Mouse (Mus musculus): ENCODE results near the gene Tnnt1. TPM values are rescaled to one million over a fixed set of nuclear protein-coding genes. Genes with fewer than 3 reads are reported as not detected.

Tnnt1 gene
- total RNA-seq, 2 experiments from 2014 or later = 656 to 752 TPM

DNA sequence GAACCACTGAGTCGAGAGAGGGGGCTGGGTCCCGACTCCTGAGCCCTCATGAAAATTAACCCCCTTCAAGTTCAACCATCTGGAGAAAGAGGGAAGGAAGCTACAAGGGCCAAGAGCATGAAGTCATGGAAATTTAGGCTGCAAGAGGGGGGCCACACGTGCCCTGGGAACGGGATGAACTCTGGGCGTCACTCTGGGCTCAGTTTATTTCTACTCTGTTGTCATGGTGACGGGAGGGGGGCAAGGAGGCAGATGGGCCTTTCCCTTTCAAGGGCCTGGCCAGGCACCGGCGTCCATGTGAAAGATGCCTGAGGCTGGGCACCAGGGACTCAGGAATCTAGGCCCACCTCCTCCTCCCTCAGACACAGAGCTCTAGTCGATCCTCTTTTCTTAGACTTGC, 17.9 kb downstream of the Tnnt1 start:
- peak; percentile 87 for DNase-seq (ENCODE audit: low spot score)

DNA sequence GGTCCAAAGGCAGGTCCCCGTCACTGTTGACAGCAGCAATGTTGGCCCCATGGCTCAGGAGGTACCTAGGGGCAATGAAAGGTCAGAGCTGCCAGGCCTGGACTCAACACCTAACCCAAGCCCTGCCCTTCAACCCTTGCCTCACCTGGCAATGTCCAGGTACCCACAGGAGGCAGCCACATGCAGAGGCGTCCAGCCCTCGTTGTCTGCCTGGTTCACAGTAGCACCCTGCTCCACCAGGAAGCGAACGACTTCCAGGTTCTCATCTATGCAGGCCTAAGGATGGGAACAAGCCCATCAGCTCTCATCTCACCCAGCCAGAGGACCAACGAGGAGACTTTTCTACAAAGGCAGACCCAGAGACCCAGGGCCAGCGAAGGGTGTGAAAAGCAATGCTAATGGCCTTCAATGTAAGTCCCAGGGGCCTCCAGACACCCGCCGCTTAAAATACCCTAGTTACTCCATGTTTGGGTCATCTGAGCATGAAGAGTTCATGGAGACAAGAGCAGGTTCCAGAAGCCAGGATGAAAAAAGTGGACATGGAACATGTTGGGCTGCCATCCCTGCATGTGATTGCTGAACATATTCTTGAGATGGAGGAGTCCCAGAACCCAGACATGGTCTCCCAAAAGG, 18.8 kb downstream of the Tnnt1 start:
- DNase-seq (ENCODE audit: low spot score) = no peak

DNA sequence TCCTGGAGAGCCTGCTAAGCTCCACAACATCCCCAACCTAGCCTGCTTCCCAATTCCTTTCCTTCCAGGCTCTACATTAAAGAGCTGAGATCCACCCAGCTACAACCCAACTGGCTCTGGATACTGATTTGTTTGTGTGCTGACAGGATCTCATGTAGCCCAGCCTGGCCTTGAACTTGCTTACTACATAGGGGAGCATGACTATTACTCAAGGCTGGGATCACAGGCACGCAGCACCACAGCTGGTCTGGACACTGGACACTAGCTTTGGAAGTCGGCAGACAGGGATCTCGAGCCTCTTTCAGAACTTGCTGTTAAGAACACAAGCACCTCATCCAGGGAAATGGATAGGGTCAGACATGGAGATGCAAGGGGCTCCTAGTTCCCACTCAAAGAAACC, 19.7 kb downstream of the Tnnt1 start:
- DNase-seq (ENCODE audit: low spot score) = no peak

DNA sequence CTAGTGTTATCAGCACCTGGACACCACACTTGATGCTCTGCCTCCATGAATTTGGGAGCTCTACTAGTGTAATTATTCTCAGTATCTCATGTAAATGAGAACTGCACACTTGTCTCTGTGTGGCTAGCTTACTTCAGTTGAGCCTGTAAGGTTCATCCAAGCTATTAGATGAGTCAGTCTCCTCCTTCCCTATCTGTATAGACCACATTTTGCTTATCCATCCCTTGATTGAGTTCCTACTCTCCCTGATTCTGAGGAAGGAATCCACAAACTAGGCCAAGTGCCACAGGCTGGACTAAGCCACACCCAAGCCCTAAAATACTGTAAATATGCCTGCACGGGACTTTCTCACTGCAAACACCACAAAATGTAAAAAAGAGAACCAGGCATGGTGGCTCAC, 22.2 kb downstream of the Tnnt1 start:
- no peak for DNase-seq (ENCODE audit: low spot score)

DNA sequence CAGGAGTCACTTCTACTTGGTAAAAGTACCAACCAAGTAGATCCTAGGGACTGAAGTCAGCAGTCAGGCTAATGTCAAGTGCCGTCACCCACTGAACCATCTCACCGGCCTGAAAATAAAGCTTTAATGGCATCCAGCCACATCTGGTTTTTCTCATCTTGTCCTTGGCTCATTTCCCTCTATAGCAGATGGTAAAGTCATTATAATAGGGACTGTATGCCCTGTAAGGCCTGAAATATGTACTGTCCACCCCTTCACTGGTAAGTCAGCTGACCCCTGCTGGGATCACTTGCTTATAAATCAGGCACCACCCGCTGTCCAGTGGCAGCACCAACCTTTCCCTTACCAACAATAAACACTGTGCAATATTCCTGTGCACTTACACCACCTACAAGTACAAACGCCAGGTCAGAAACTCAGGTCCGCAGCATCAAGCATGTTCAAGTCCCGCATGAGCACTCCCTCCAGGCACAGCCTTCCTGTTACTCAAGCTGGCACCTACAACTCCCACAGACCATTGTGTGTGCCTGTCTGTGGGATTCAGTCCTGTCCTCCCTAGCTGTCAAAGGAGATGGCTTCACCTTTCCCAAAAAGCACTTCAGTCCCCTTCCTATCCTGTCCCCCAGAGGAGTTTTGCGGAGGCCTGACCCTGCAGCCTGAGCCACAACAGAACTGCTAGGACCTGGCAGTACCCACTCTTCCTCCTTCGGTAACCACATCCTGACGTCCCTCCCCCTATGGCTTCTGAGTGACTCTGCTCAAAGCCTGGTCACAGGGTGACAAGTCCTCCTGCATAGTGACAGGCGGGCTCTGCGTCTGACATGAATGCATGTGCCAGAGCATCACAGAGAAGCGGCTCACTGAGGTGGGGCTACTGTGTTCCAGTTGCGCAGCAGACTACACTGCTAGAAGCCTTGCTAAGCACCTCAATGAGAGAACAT, 23.6 kb downstream of the Tnnt1 start:
- DNase-seq (ENCODE audit: low spot score) = no peak

DNA sequence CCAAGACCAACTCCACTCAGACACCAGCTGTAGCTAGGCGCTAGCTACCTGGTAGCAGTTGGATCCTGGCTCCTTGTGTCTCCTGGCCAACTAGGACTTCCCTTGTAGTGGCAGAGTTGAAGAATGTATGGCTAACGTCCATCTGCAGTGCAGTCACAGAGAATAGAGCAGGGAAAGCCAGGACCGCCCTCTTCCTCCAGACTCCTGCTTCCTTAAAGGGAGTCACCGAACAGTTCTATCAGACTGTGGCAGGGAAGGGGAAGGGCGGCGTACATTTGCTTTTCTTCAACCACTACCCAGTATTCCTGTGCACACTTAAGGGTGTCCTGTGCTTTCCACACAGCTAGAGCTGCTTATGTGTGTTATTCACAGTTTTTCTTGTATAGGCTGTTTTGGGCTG, 24.9 kb downstream of the Tnnt1 start:
- DNase-seq (ENCODE audit: low spot score) = no peak

DNA sequence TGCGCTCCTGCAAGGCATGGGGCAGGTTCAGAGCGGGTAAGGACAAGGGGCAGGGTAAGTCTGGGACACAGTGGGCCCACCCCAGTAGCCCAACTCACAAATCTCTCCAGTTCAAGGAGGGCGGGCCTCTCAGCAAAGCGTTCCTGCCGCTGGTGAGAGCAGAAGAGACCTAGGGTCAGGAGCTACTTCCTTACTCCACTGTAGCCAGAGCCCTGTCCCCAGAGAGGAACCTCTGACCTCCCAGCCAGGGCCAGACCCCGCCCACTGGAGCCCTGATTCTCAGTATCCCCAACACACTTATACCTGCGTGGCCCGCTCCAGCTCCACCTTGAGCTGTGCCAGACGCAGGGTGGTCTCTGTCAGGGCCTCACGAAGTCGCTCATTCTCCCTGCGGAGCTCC, 33.9 kb downstream of the Tnnt1 start:
- no peak for DNase-seq (ENCODE audit: low spot score)

DNA sequence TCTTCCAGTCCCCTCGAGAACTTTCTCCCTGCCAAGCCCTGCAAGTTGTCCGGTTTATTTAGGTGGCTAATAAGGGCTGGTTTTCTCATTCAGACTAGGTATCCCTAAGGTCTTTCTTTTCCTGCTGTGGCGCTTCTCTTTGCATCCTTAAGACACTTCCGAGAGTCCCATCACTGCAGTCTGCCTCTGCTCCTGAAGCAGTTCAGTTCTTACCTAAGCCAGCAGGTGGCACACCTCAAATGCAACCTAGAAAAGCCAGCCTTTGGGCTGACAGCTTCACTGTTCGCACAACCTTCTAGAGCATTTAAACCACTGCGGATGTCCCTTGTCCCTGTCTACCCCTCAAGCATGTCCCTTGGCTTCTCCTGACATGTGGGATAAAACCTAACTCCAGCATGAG, 36.5 kb downstream of the Tnnt1 start:
- DNase-seq (ENCODE audit: low spot score) = no peak

DNA sequence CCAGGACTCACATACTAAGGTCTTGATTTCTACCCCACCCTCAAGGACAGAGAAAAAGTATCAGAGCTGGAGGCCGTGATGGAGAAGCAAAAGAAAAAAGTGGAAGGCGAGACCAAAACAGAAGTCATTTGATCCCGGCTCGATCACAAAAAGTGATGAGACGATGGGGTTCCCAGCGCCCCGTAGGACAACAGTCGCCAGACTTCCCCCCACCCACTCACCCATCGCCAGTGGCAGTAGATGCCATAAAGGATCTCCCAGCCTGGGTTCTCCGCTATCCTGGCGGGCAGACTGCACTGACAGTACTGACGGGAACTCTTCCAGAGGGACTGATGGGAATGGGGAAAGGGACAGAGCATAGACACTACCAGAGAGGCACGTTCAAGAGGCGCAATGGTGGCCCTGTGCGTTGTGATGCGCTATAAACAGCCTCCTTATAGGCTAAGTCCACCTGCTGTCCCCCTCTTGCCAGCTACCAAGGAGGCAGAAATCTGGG, 37.3 kb downstream of the Tnnt1 start:
- DNase-seq (ENCODE audit: low spot score) = no peak

DNA sequence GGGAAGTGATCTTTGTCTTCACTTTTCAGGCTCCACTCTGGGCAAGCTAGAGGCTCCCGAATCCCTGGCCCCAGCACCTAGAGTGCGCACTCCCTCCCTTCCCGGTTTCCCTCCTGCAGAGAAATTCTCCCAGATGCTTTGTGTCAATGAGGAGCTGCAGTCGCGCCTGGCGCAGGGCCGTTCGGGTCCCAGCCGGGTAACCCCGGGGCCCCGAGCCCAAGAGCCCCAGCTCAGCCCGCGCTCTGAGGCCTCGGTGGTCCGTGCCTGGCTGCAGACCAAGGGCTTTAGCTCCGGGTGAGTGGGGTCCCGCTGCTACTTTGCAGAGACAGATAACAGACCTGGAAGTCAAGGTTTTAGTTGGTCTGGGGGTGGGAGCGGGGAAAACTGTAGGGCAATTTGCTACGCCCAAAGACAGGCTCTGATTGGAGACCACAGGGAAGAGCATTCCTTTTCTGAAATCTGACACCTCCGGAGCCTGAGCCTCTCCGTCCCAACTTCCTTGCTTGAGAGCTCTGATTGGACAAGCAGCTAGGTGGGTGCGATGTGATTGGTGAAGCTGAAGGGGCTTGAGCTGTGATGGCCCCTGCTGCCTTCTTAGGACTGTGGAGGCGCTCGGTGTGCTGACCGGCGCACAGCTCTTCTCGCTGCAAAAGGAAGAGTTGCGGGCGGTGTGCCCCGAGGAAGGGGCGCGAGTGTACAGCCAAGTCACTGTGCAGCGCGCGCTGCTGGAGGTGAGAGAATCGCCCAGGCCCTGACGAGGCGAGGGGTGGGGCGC, 38.0 kb downstream of the Tnnt1 start:
- peak; percentile 77 for DNase-seq (ENCODE audit: low spot score)

DNA sequence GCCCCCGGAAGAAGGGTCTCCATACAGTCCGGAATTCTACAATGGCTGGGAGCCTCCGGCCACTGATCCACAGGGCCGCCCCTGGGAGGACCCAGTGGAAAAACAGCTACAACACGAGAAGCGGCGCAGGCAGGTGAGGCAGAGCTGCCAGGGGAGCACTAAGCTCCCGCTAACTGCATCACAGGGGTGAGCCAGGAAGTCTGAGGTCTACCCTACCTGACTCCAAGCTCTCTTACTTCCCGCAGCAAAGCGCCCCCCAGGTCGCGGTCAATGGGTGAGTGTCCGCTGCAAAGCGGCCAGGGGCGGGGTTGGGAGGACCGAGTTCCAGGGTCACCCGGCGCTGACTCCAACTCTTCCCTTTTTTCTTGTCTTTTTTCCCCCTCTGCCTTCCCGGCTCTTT, 42.2 kb downstream of the Tnnt1 start:
- no peak for DNase-seq (ENCODE audit: low spot score)

DNA sequence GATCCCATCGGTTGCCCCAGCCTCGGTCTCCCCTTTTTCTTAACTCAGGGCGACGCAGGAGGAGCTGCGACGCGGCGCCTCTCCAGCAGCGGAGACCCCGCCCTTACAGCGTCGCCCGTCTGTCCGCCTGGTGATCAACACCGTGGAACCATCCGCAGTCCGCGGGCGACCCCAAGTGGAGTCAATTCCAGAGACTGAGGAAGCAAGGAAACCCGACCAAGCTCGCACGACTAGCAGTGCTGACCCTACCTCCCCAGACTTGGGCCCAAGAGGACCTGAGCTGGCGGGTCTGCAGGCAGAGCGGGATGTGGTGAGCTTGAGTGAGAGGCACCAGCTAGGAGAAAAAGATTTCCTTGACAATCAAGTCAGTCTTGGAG, 45.0 kb downstream of the Tnnt1 start:
- peak; percentile 75 for DNase-seq (ENCODE audit: low spot score)

DNA sequence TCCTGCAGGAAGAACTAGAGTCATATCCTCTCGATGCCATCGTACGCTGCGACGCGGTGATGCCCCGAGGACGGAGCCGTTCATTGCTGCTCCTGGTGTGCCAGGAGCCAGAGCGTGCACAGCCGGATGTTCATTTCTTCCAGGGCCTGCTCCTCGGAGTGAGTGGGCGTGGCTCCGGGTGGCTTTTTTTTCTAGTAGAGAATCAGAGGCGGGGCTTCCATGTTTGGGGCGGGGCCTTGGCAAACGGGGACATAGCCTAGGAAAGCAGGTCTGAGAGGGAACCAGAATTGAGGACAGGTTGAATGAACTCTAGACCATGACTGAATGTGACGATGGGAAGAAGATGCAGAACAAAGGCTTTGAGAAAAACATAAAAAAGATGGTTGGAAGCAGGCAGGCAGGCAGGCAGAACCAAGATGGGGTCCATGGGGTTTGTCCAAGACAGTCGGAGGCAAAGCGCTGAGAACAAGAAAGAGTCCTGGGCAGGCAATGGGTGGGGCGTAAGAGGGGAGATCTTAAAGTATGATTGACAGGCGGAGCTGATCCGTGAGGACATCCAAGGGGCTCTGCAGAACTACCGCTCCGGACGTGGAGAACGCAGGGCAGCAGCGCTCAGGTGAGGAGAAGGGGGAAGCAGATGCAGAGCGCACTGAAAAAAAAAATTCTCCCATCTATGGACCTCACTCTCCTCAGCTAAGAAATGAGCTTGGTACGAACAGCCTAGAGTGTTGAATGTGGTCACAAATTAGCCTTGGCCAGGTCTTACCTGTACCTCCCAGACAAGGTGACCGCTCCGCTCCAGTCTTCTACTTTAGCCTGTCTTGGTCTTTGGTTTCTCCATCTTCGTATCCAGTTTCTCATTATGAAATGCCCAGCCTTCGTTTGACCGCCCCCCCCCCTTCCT, 45.7 kb downstream of the Tnnt1 start:
- peak; percentile 54 for DNase-seq (ENCODE audit: low spot score)

DNA sequence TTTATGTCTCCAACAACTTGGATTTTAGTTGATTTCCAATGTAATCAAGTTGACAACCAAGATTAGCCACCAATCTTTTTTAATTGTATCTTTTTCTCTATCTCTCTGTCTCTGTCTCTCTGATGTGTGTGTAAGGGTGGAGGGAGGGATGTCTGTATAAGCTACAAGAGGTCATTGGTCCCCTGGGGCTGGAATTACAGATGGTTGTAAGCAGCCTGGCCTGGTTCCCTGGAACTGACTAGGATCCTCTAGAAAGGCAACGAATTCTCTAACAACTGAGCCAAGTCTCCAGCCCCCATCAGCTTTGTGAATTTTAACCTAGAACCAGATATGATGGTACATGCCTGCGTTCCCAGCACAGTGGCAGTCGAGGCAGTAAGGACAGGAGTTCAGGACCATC, 48.4 kb downstream of the Tnnt1 start:
- DNase-seq (ENCODE audit: low spot score) = no peak

DNA sequence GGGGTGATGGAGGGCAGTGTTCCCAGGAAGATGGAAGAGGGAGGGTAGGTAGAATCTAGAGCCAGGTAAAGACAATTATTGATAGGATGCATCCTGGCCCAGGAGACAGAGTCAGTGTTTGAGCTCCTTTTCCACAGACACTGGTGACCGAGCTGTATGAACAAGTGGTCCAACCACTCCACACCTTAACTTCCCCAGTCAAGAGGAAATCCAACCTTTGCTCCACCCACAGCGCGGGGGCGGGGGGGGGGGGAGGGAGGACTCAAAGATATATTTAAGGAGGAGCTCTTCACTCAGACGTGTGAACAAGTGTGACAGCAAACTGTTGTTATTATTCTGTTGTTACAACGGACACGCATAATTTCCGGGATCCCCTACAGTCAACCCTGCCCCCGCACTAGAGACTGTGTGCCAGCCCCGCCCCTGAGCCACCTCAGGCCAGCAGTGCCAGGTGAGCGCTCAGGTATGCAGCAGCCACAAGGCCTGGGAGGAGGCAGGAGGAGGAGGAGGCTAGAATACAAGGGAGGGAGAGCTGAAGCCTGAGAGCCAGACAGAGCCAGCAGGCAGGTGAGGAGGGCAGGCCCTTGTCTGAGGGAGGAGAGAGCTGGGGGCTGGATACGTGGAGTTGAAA, 51.9 kb downstream of the Tnnt1 start:
- no peak for DNase-seq (ENCODE audit: low spot score)

DNA sequence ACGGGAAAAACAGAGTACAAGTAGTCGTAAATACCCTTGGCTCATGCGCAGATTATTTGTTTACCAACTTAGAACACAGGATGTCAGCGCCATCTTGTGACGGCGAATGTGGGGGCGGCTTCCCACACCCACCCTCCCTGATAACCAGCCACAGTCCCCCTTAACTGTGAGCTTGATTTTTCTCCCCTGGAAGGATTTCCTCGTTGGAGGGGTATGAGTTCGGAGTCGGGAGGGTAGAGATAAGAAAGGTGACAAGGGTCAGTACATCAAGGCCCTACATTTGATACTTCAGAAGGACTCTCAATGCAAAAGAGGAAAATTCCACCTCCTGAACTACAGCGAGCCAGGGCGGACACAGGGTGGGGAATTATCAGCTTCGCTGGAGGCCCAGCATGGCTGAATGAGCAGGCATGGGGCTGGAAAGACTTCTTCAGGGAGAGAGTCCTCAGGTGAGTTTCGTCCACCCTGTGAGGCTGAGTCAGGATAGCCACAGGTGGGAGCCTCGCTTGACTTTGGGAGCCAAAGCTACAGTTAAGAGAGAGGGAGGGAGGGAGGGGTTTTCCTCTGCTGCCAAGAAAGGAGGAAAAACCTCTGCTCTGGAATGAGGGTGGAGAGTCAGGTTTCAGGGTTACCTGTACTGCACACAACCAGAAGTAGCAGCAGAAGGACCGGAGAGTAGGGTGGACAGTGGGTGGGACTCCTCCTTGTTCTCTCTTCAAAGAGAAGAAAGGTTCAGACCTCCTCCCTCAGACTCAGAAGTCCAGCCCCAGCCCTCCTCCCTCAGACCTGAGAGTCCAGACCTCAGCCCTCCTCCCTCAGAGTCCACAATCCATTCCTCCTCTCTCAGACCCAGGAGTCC, 55.4 kb downstream of the Tnnt1 start, which contains the start of gene Eps8l1:
TSS of gene Eps8l1 (plus strand) at position 99 of the 859 bp plus-strand sequence.
- no peak for DNase-seq (ENCODE audit: low spot score)
